Mouse (Mus musculus) cerebellum, postnatal 25 days (tissue): Measurements from ENCODE around the gene 2310011J03Rik.

Experiments used
- DNase-seq, 2 experiments: peaks; one replicate each; pipeline ENCODE4 v3.0.0; 2021; ENCODE audit warnings: mixed read lengths in 2 of 2

The 2310011J03Rik gene

DNA sequence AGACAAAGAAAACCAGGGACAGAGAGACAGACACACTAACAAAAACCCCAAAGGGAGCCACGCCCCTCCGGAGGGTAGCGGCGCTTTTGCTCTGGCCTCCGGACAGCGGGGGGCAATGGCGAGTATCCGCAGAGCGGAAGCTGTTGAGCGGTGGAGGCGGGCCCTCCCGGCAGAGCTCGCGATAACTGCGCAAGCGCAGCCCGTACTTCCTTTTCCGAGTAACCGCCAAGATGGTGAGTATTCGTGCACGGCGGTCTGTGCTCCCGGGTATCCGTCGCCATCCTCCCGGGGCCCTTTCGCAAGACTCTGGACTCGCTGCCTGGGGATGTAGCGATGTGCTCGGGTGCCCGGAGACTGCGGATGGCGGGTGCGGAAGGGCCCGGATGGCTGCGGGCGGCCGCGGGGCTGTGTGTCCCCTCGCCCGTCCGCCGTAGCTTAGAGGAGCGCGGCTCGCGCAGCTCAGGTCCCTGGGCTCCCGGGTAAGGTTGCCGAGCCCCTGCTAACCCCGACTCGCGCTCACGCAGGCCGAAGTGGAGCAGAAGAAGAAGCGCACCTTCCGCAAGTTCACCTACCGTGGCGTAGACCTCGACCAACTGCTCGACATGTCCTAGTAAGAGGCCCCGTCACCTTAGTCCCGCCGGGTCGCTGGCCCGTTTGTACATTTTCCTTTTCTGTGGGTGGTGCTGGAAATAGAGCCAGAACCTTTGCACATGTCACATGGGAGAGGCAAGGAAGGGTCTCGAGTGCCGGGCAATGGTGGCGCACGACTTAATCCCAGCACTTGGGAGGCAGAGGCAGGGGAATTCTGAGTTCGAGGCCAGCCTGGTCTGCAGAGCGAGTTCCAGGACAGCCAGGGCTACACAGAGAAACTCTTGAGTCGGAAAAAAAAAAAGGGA is 27.8 kb downstream of the 2310011J03Rik start, which contains the start of gene Rps15:
Rps15 (plus strand) TSS at position 203 of the 896 bp plus-strand sequence.
- DNase-seq = peak; percentile 95 to 98

DNA sequence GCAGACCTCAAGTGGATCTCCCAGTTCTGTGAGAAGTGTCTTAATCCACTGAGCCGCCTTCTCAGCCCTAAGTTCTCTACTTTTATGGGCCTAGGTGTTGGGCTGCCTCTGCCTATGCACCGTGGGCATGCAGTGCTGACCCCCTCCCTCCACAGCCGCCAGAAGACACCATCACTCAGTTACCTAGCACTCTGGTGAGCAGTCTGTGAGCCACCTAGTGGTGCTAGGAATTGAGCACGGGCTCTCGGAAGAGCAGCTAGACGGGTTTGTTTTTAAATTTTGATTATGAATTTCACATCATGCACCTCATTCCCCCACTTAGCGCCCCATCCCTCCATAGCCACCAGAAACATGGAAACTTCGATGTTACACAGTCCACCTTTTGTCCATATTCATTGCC is 31.7 kb downstream of the 2310011J03Rik start:
- DNase-seq = no peak

DNA sequence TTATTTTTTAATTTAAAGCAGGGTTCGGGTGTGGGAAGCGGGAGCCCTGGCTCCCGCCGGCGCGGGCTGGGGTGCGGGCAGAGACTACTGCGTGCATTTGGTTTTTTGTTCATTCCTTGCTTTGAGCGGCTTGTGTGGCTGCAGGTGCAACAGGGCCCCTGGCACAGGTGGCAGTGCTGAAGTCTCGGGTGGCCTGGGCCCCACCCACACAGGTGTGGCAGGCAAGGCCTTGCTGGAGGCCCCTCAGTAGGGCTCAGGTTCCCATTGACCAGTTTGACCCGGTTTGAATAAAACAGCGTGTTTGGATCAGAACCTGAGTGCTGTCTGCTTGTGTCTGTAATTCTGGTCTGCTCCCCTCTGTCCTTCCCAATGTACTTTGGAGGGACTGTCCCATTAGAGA is 32.2 kb downstream of the 2310011J03Rik start:
- DNase-seq = no peak

DNA sequence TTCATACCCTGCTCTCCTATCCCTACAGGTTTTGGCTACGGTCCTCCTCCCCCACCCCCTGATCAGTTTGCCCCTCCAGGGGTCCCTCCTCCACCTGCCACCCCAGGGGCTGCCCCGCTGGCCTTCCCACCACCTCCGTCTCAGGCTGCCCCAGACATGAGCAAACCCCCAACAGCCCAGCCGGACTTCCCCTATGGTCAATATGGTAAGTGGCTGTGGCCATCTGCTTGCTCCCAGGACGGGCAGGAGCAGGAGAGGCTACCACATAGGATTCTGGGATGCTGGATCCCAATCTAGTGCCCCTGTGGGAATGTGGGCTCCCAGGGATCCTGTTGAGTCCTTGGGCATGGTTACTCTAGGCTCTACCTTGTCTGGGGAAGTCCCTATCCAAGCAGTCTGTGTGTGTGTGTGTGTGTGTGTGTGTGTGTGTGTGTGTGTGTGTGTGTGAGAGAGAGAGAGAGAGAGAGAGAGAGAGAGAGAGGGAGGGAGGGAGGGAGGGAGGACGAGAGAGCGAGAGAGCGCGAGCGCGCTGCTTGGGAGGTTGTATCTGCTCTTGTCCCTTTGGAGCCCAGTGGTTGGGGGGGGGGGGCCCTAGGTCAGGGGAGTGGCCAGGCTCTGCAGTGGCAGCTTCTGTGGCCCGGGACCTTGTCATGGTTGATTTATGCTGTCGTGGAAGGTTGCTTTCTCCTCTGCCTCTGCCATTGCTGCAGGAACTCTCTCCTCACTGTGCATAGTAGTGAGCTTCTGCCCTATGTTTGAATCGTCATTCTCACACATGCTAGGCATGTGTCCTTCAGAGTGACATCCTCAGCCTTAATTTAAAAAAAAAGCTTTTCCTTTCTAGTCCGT is 34.9 kb downstream of the 2310011J03Rik start:
- DNase-seq = no peak

DNA sequence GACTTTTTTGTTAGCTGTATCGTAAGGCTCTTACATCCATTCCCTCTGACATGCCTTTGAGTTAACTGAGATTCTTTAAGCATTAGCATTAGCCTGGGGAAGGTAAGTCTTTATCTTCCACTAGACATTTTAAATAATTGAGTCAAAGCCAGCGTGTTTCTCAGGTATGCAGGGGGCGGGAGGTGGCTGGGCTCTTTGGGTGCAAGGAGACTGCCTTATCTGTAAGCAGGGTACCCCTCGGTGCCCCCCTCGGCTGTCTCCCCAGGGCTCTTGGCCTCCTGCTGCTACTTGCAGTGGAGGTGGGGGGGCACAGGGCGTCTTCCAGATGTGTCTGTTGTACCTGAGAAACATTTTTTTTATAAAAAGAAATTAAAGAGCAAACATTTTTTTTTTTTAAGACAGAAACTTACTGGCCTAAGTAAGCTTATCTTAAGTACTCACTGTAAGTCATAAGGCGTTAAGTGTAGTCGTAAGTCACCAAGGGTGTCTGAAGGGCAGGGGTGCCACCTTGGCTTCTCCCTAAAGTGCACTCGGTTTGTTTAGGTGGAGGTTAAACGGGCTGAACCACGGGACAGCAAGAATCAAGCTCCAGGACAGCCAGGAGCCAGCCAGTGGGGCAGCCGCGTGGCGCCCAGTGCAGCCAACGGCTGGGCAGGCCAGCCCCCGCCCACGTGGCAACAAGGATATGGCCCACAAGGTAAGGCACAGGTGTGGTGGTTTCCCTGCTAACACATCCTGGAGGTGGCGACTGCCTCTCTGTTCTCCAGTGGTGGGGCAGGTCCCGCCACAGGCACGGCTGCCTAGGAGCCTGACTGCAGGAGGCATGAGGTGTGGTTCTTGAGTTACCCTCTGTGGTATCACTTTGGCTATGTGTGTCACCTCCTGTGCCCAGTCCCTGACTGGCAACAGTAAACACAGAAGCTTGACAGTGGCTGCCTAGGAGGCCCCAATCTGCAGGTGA is 37.6 kb downstream of the 2310011J03Rik start:
- DNase-seq = peak in 1 of 2 experiments; percentile 41

DNA sequence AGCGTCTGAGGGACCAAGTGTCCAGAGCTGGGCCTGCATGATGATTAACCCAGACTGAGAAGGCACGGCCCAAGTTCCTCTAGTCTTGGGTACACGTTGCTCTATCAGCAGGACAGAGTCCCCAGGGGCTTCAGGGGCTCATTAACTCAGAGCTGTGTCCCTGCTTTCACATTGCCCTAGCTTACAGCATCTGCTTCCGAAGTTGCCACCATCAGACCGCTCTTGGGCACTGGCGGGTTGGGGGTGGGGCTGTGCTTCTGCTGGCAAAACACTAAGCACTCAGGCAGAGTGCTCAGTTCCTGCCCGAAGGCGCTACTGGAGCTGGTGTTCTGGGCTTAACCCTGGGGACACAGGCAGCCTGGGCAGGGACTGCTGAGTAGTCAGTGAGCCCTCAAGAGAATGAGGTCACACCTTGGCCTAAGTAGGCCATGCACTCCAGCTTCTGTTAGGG is 38.4 kb downstream of the 2310011J03Rik start:
- peak; percentile 59 to 67 for DNase-seq

DNA sequence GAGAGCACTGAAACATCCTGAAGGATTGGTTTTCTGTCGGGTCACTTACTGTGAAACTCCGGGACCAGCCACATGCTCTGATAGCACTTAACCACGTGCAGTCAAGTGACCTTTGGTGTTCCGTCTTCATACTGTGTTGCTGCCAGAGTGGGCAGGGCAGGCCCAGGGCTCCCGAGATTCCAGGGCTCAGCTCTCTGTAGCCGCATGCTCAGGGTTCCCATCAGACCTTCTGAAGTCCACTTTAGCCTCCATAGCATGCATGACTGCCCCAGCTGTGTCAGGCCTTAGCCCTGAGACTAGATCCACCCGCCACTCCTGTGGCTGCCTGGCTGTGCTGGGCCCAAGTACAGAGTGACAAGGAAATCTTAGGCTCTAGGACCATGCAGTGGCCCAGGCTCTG is 39.0 kb downstream of the 2310011J03Rik start:
- no peak for DNase-seq

DNA sequence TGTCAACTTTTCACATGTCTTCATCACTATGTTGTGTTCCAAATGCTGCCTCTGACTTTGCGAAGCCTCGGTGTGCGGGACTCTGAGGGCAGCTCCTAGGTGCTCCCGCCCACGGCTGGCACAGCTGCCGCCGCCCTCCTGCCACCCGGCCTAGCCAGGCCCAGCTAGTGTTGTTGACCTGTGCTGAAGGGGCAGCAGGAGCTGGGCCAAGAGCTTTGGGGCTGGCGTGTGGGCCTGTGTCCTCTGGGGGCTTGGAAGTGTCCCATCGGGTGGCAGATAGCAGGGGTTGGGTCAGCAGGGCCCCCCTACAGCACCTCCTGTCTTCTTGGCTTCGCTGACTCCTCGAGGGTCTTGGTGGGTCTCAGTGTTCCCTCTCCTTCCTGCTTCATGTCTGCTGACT is 41.1 kb downstream of the 2310011J03Rik start:
- no peak for DNase-seq

DNA sequence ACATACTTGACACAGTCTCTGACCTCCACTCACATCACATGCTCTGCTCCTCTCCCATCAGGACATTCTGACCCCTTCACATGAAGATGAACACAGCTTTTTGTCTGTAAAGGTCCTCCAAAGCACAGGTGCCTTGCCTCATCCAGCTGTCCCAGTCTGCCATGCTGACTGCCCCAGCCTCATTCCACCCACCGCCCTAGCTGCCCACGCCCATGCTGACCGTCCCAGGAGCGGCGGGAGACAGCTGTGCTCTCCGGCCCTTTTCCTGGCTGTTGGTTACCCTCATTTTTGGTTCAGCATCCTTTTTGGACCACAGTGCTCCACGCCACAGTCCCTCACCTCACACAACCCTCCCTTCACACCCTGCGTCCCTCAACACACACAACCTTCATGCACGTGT is 41.9 kb downstream of the 2310011J03Rik start:
- no peak for DNase-seq

DNA sequence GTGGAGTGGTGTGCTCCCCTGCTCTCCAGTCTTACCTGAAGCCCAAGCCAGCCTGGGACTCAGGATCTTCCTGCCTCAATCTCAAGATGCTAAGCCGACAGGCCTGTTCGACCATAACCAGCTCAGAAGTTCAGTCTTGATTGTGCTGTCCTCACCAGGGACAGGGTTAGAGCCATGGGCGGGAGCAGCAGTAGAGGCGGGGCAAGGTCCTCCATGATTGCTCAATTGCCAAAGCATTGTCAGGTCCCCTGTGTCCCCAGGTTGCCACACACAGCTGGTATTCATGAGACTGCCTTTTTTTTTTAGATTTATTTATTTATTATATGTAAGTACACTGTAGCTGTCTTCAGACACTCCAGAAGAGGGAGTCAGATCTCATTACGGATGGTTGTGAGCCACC is 44.1 kb downstream of the 2310011J03Rik start:
- no peak for DNase-seq

DNA sequence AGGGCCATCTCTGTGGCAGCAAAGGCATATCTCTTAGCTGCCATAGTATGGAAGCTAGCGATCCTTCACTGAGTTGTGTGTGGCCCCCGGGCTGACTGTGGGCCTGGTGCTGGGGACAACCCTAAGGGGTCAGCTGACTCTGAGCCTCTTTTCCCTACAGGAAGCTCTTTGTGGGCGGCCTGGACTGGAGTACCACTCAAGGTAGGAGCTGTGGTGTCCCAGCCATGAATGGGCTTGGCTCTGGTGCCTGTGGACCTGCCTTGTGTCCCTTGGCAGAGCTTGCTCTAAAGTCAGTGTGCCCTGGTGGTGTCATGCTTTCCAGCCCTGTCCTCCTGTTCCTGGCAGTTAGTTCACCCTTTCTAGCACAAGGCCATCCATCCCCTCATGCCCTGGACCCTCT is 46.5 kb downstream of the 2310011J03Rik start:
- DNase-seq = no peak

DNA sequence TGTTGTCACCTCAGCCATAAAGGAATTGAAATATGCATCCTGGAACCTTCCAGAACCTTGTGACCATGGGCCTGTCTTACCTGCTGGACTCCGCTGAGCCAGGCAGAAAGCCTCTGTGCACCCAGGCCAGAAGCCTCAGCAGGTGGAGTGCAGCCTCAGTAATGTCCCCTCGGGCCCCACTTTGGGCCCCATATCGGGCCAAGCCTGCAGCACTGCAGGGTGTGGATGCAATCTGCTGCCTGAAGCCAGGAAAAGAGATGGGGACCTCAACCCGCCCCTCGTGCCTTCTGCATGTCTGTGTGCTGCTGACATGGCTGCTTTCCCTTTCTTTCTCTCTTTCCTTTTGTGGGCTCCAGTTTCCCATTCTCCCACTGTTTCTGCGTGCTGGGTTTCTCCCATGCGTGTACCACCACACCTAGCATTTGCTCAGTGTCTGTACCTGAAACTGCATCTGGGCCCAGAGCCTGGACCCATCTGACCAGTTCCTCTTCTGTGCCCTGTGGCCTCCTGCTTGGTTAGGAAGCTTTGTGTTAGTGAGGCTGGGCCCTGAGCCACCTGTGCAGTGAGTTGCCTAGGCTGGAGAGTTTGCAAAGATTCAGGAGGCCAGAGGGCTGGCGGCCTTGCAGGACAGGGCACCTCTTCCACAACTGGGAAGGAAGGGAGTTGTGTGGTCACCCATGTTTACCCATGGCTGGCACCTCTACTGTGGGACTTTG is 48.3 kb downstream of the 2310011J03Rik start:
- DNase-seq = peak in 1 of 2 experiments; percentile 41

DNA sequence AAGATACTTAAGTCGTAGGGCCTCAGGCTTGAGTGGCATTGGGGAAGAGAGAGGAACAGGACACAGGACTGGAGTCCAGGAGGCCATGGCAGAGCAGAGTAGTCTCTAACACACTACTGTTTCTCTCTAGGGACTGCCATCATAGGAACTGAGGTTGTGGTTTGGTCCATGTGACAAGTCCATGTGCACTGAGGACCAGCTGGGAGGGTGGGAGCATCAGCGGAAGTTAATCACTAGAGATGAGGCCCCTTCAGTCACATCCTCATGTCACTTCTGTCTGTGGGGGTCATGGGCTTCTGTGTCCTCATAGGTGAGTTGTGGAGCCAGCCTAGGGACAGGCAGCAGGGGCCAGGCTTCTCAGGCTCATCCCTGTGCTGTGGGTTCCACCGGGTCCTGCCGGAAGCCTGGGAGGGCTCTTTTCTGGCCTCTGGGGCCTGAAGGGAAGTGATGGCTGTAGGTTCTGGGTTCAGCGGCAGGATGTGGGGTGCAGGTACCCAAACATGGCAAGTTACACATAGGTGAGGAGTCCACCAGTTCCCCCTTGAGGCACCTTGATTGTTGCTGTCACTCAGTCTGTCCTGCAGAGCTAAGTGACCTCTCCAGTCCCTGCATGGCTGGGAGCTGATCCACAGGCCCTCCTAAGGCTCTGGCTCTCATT is 49.0 kb downstream of the 2310011J03Rik start:
- no peak for DNase-seq

DNA sequence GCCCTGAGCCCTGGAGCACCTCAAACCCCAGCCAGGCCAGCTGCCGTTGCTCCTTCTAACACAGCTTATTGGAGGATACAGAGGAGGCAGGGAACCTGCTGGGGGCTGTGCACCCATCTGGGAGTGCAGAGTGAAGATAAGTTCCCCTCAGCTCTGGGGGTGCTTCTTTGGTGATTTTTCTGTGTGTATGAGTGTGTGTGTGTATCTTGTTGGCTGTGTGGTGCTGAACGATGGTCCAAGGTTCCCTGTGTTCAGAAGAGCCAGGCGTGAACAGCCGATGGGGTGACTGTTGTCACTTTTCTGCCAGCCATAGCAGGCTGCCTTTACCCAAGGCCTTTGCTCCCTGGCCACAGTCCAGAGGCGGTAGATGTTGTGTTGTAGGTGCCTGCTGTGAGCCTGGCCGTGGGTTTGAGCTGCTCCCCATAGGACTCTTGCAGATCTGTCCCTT is 49.6 kb downstream of the 2310011J03Rik start:
- peak; percentile 57 to 73 for DNase-seq

DNA sequence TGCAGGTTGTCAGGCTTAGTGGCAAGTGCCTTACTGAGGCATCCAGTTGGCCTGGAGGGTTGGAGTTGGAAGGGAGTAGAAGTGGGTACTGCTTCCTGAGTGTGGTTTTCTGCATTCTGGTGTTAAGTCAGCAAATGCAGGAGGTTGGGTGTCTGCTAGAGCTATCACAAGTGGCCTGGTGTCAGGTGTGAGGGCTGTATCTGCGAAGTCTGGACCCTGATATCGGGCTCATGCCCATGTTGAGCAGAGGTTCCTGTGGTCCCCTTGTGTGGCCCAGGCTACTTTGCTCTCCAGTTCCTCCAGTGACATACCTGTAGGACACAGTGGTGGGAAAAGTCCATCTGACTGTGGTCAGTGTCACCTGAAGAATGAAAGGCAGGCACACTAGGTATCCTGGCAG is 50.2 kb downstream of the 2310011J03Rik start:
- DNase-seq = no peak
